Mouse (Mus musculus) lung, embryonic 16.5 days (tissue): ENCODE data around the gene Ribc2. TPM values are rescaled to one million over a fixed set of nuclear protein-coding genes. Genes with fewer than 3 reads are reported as not detected.

Experiments used
- ATAC-seq: fragments of 200-750 bp; cut with Nextera tagmentation; 2 replicates; pipeline ENCODE4 v1.8.0; 2017; ENCODE audit warnings: low read depth, mild to moderate bottlenecking, moderate library complexity
- H3K27ac ChIP-seq: fragments of 300-500 bp; sonication (generic); 2 replicates; pipeline ENCODE4 v1.5.1; 2014; ENCODE audit warnings: mild to moderate bottlenecking, control low read depth, low read length
- H3K27me3 ChIP-seq: fragments of 300-500 bp; sonication (generic); 2 replicates; pipeline ENCODE4 v1.6.1; 2014; ENCODE audit warnings: low read depth, low read length, mixed read lengths; ENCODE audit not compliant: control insufficient read depth, insufficient read depth
- H3K36me3 ChIP-seq: fragments of 300-500 bp; sonication (generic); 2 replicates; pipeline ENCODE4 v1.6.1; 2014; ENCODE audit warnings: low read length; ENCODE audit not compliant: control insufficient read depth, insufficient read depth
- H3K4me1 ChIP-seq: fragments of 300-500 bp; sonication (generic); replicated peaks from 2 replicates; pipeline ENCODE4 v1.6.1; 2014; ENCODE audit warnings: low read length, mixed read lengths; ENCODE audit not compliant: control insufficient read depth, insufficient read depth
- H3K4me2 ChIP-seq: fragments of 300-500 bp; sonication (generic); 2 replicates; pipeline ENCODE4 v1.6.1; 2014; ENCODE audit warnings: low read depth, low read length, control low read depth
- H3K4me3 ChIP-seq: fragments of 300-500 bp; sonication (generic); 2 replicates; pipeline ENCODE4 v1.5.1; 2014; ENCODE audit warnings: mild to moderate bottlenecking, low read length, control low read depth
- H3K9ac ChIP-seq: fragments of 300-500 bp; sonication (generic); 2 replicates; pipeline ENCODE4 v1.6.1; 2014; ENCODE audit warnings: low read length, control low read depth
- H3K9me3 ChIP-seq: fragments of 300-500 bp; sonication (generic); 2 replicates; pipeline ENCODE4 v1.6.1; 2016; ENCODE audit warnings: low read length; ENCODE audit not compliant: control insufficient read depth
- WGBS: fragments of 180-500 bp; shearing (Covaris S2); extraction: QIAGEN DNeasy Blood & Tissue Kit; methylation state at CpG from one replicate; pipeline ENCODE4 v1.1.7; 2014; 5-methylcytosine and 5-hydroxymethylcytosine counted together
- polyA plus RNA-seq: library from polyadenylated mRNA; unstranded; fragments of >200 nt; fragmentation: Nextera tagmentation; extraction: Ambion mirVana; gene quantifications from 2 replicates; pipeline ENCODE4 v1.2.1, GENCODE M21; 2015

The Ribc2 gene
- polyA plus RNA-seq, 1 experiment from 2014 or later = 0.77 TPM

DNA sequence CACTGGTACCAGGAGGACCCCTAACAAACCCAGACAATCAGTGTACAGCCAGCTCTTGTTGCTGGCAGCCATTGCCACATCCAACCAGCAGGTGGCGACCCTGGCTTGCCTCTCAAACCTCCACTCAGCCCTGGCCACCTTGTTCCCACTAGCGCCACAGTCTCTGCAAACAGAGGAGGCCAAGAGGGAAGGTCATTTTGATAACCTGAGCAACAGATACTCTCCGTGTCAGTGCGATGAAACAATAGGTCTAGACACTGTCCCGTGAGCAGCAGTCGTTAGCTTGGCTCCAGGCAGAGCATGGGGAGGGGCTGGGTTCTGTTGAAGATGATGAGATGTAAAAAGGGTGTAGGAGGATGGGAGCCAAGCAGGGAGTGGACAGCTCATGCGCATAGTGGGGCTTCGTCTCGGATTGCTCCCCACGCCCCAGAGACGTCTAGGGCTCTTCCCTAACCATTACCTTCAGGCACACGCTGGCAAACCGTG is 19.6 kb downstream of the Ribc2 start:
- Histone ChIP-seq H3K27ac (no peak overlapping the region), H3K27me3 (no peaks in the 10 kb centered on the region), H3K4me2 (no peak overlapping the region), H3K4me3 (no peak overlapping the region), H3K36me3 (no peaks in the 10 kb centered on the region), H3K9me3 (no peaks in the 10 kb centered on the region), H3K9ac (no peak overlapping the region), H3K4me1 (peaks cover 10% of the 10 kb centered on the region)
- ATAC-seq = peak; percentile 79
- 15% methylated on average over 13 of the region's 13 CpGs for WGBS

- no peaks in the 10 kb centered on the region for H3K9me3 ChIP-seq
- no peak overlapping the region for H3K4me3 ChIP-seq
- WGBS = 62% methylated on average over 3 of the region's 3 CpGs
- H3K9ac ChIP-seq = no peak overlapping the region
- no peak overlapping the region for H3K27ac ChIP-seq
- H3K4me1 ChIP-seq = peaks cover 14% of the 10 kb centered on the region
- no peaks in the 10 kb centered on the region for H3K36me3 ChIP-seq
- no peaks in the 10 kb centered on the region for H3K27me3 ChIP-seq
- no peak for ATAC-seq
- H3K4me2 ChIP-seq = no peak overlapping the region
These were observed 20.7 kb downstream of the Ribc2 start for GRCm38 (mm10) chr15:85152577-85152976.

- Histone ChIP-seq H3K9me3 (no peaks in the 10 kb centered on the region), H3K36me3 (no peaks in the 10 kb centered on the region), H3K27ac (no peak overlapping the region), H3K4me1 (peaks cover 14% of the 10 kb centered on the region), H3K27me3 (no peaks in the 10 kb centered on the region), H3K4me3 (no peak overlapping the region), H3K9ac (no peak overlapping the region), H3K4me2 (no peak overlapping the region)
- WGBS = 72% methylated on average over 3 of the region's 3 CpGs
- ATAC-seq = no peak
These were observed 22.2 kb downstream of the Ribc2 start for GRCm38 (mm10) chr15:85154091-85154490.

DNA sequence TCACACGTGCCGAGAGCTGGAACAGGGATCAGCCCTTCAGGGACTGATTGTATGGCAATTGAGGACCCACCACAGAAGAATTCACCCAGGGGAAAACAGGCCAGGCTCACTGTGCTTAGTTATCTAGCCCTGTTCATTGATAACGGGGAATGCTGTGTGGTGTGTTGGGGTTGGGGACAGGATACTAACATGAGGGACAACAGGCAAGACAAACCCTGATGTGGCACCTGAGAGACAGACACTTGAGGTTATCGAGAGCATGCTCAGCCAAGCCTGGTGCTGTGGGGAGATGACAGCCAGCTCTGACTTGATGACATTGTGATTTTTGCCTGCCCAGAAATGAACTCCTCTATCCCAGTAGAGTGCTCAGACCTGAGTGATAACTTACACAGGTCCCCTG is 24.3 kb downstream of the Ribc2 start:
- Histone ChIP-seq H3K4me2 (no peak overlapping the region), H3K9ac (no peak overlapping the region), H3K9me3 (no peaks in the 10 kb centered on the region), H3K4me3 (no peak overlapping the region), H3K27me3 (no peaks in the 10 kb centered on the region), H3K4me1 (peaks cover 14% of the 10 kb centered on the region), H3K36me3 (no peaks in the 10 kb centered on the region), H3K27ac (no peak overlapping the region)
- 39% methylated on average over 4 of the region's 4 CpGs for WGBS
- no peak; the same call in 1 of the 2 replicates for ATAC-seq

GRCm38 (mm10) chr15:85161416-85161815 is 29.5 kb downstream of the Ribc2 start:
- H3K4me2 ChIP-seq = no peak overlapping the region
- no peaks in the 10 kb centered on the region for H3K36me3 ChIP-seq
- no peak overlapping the region for H3K4me3 ChIP-seq
- H3K9me3 ChIP-seq = no peaks in the 10 kb centered on the region
- H3K4me1 ChIP-seq = peaks cover 18% of the 10 kb centered on the region
- no peak for ATAC-seq
- H3K27ac ChIP-seq = no peak overlapping the region
- H3K9ac ChIP-seq = no peak overlapping the region
- no peaks in the 10 kb centered on the region for H3K27me3 ChIP-seq

GRCm38 (mm10) chr15:85162693-85163663 is 31.1 kb downstream of the Ribc2 start:
- H3K4me1 ChIP-seq = peaks cover 18% of the 10 kb centered on the region
- H3K4me3 ChIP-seq = no peak overlapping the region
- ATAC-seq = peak; percentile 65
- no peak overlapping the region for H3K4me2 ChIP-seq
- H3K36me3 ChIP-seq = no peaks in the 10 kb centered on the region
- WGBS = 35% methylated on average over 21 of the region's 21 CpGs
- no peak overlapping the region for H3K9ac ChIP-seq
- no peaks in the 10 kb centered on the region for H3K9me3 ChIP-seq
- H3K27me3 ChIP-seq = no peaks in the 10 kb centered on the region
- H3K27ac ChIP-seq = peak overlapping the region; percentile 50

DNA sequence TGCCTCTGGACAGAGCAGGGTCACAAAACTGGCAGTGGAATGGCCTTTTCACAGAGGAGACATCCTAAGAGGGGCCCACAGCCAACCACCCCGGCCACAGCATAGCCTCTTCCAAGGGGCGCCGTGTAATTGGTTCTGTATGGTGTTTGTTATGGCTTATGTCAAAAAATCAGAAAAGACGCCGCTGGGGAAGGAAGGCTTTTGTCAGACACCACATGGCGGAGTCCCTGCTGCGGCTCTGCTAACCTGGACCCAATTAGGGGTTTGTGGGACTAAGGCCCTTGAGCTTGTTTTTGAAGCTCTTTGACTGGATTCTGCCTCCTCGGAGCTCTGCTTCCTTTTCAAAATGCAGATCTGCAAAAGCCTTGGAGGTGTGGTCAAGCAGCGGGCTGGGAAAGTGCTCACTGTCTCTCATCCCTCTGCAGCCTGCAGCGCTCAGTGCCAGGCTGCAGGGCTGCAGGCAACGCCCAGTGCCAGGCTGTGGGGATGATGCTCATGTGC is 34.6 kb downstream of the Ribc2 start:
- no peak overlapping the region for H3K4me2 ChIP-seq

DNA sequence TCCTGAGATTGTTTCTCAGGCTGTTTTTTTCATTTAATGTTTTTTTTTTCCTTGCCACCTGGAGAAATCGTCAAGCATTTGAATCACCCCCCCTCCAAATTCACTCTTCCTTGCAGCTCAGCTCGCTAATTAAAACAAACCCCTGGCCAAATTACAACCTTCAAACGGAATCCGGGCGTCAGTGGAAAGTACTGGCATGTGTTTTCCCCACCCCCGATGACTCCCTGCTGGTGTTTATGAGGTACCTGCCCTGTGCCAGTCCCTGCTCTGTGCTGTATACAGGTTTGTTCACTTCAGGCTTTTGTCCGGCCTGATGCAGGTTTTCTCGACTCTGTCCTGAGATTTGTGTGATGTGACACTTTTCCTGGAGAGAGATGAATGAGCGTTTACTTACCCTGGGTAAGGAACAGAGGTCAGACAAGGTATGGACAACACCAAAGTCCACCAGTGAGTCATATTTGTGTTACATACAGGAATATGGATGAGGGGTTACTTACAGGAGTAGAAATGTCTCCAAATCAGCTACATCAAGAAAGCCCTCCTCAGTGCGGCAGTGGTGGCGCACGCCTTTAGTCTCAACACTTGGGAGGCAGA is 35.3 kb downstream of the Ribc2 start:
- Histone ChIP-seq H3K27me3 (no peaks in the 10 kb centered on the region), H3K36me3 (no peaks in the 10 kb centered on the region), H3K4me2 (no peak overlapping the region), H3K4me3 (no peak overlapping the region), H3K9ac (no peak overlapping the region), H3K4me1 (peaks cover 18% of the 10 kb centered on the region), H3K27ac (no peak overlapping the region), H3K9me3 (no peaks in the 10 kb centered on the region)
- no peak for ATAC-seq
- WGBS = 52% methylated on average over 12 of the region's 12 CpGs

More for the DNA sequence above, 34.6 kb downstream of the Ribc2 start:
- Histone ChIP-seq H3K36me3 (no peaks in the 10 kb centered on the region), H3K27me3 (no peaks in the 10 kb centered on the region), H3K27ac (peak overlapping the region; percentile 15), H3K4me3 (no peak overlapping the region), H3K9ac (no peak overlapping the region), H3K4me1 (peaks cover 18% of the 10 kb centered on the region), H3K9me3 (no peaks in the 10 kb centered on the region)
- ATAC-seq = peak; percentile 72
- 35% methylated on average over 11 of the region's 11 CpGs for WGBS

GRCm38 (mm10) chr15:85172054-85172453 is 40.2 kb downstream of the Ribc2 start:
- H3K4me1 ChIP-seq = peaks cover 8% of the 10 kb centered on the region
- H3K27me3 ChIP-seq = no peaks in the 10 kb centered on the region
- no peak overlapping the region for H3K4me2 ChIP-seq
- no peak overlapping the region for H3K9ac ChIP-seq
- 44% methylated on average over 2 of the region's 2 CpGs for WGBS
- peak; percentile 96 for ATAC-seq
- H3K36me3 ChIP-seq = no peaks in the 10 kb centered on the region
- H3K27ac ChIP-seq = no peak overlapping the region
- no peaks in the 10 kb centered on the region for H3K9me3 ChIP-seq
- no peak overlapping the region for H3K4me3 ChIP-seq
